Mouse (Mus musculus) A20 (cell line): ENCODE measurements around the gene Elobl.

Source experiments
- DNase-seq: peaks from one replicate; pipeline ENCODE4 v3.0.0-alpha.2; 2011; ENCODE audit warnings: low read depth, low spot score

Gene Elobl

GRCm38 (mm10) chr11:88988956-88989355, 22.2 kb upstream of the Elobl start:
- no peak for DNase-seq

DNA sequence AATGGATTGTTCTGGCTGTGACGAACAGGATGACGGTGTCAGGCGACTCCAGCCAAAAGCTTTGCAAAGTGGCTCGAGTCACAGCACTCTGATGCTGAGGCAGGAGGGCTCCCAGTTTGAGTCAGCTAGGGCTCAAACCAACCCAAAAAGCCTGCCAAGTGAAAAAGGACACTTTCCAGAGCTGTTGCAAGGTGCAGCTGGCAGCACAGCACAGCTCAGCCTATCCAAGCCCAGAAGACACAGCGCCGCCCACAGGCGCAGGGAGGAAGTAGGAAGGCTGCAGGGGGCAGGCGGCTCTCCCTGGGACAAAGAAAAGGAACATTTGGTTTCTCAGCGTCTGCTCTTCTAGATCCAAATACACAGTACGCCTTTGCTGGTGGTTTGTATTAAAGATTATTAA, 19.9 kb upstream of the Elobl start:
- DNase-seq, result no peak

DNA sequence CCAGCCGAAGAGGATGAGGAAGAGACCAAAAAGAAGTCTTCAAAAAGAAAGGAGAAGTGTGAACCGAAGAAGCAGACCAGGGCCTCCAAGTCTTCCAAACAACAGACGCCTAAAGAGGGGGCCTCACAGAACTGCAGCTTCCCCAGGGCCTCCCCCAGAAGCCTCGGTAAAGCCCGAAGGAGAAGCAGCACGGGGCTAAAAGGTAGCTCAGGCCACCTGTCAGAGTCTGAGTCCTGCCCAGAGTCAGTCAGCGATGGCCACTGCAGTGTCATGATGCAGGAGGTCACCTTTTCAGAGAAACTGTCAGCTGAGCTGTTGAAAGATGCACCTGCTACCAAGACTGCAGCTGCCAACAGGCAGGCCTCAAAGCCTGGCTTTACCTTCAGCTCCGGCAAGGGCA, 14.6 kb upstream of the Elobl start:
- peak; percentile 73 for DNase-seq

DNA sequence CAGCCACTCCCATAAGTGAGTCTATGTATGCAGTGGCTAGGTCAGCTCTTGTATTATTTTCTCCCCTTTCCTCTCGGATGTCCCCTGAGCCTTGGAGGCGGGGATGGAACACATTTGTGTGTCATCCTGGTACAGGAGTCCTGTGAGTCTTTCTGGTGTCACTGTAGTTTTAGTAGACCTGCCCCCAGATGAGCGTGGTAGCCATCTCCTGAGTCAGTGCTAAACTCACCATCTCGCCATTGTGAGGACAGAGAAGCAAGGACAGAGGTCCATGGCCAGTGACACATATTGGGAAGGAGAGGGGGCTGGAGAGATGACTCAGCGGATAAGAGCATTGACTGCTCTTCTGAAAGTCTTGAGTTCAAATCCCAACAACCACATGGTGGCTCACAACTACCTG, 10.5 kb upstream of the Elobl start:
- DNase-seq, result no peak

DNA sequence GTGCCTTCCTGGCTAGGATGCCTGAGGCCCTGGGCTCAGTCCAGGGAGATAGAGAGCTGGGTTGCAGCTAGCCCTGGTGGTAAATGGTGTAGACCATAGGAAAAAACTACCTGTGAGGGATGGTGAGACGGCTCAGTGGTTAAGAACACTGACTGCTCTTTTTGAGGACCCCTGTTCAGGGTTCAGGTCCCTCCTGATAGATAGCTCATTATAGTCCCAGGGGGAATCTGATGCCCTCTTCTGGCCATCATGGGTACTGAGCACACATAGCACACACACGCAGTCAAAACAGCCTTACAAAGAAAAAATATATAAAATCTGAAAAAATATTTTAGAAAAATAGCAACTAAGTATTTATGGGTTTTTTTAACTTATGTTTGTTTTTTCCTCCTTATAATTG, 9.6 kb upstream of the Elobl start:
- peak; percentile 71 for DNase-seq

DNA sequence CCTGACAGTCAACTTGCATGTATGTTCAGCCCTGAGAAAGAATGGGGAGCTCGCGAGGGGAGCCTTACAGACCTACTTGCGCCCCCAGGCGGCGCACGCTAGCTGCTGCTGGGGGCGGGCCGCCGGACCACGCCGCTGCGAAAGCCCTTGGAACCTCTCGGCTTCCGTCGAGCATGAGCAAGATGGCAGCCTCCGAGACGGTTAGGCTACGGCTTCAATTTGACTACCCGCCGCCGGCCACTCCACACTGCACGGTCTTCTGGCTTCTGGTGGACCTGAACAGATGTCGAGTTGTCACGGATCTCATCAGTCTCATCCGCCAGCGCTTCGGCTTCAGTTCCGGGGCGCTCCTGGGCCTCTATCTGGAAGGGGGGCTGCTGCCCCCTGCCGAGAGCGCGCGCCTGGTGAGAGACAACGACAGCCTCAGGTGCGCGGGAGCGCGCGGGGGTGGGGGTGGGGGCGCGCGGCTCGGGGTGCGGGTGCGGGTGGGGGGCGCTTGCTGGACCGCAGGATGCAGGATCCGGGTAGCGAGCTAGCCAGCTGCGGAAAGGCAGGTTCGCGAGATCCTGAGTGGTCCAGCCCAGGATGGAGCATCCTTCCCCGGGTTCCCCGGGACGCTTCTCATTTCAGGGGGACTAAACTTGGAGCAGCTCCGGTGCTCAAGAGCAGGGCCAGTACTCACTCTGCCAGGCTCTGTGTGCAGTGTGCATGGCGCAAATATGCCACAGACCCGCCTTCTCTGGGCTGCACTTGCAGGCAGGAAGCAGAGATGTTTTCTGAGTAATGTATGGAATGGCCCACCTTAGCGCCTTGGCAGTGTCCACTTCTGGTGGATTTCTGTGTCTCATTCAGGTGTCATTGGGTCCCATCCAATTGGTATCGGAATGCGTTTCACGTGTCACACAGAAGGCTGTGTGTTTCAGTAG, 7.3 kb upstream of the Elobl start:
- DNase-seq, result peak; percentile 95

DNA sequence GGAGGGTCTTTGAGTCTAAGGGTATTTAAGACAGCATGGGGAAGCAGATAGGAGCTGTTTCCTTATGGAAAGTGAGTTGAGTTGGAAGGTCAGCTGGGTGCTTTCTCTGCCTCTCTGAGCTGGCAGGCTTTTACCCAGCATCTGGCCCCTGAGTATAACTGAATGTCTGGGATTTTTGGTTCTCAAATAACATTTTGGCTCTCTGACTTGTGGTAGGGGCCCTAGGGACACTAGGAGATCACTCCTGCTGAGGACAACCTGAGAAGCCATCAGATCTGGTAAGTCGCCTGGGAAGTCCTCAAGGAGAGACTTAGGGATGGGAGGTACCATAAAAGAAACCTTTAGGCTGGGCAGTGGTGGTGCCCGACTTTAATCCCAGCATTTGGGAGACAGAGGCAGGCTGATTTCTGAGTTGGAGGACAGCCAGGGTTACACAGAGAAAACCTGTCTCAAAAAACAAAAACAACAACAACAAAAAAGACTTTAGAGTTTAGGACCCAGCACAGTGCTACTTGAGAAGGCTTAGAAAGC, 3.5 kb upstream of the Elobl start, which contains the start of gene Coil:
Gene Coil, plus strand, starts transcription at position 51 of the 531 bp plus-strand sequence.
- DNase-seq, result no peak

GRCm38 (mm10) chr11:88958851-88959250, 7.9 kb downstream of the Elobl start:
- DNase-seq, result no peak

- DNase-seq, result peak; percentile 96
Observed at GRCm38 (mm10) chr11:88955217-88955969, 11.3 kb downstream of the Elobl start, which contains the start of gene Scpep1. Gene Scpep1, minus strand, starts transcription at chr11:88955465.

GRCm38 (mm10) chr11:88954803-88955202, 11.9 kb downstream of the Elobl start:
- DNase-seq, result peak; percentile 82

DNA sequence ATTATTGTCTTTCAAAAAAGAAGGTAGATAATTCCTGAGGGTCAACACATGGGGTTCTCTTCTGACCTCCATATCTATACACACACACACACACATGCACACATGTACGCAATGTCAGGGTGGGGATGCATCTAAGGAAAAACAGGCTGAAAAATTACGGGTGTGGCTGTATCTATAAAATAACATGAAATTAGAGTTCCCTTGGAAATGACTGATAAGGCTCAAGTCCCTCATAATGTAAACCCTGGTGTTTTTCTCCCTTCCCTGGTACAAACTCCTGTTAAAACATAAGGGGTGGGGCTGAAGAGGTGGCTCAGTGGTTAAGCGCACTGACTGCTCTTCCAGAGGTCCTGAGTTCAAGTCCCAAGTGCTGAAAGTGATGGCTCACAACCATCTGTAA, 13.1 kb downstream of the Elobl start:
- DNase-seq, result no peak

GRCm38 (mm10) chr11:88952117-88952516, 14.6 kb downstream of the Elobl start:
- DNase-seq, result peak; percentile 35

DNA sequence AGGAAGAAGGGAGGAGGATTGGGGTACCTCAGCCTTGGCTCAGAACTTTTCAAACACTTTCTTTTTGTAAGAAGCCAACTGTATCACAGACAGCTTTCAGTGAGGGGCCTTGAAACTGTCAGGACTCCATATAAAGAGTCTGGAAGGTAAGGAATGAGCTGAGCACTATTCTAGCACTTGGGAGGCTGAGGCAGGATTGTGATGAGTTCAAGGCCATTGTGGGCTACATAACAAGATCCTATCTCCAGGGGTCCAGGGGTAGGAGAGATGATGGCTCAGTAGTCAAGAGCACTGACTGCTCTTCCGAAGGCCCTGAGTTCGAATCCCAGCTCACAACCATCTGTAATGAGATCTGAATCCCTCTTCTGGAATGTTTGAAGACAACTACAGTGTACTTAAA, 15.2 kb downstream of the Elobl start:
- DNase-seq, result no peak

GRCm38 (mm10) chr11:88950640-88951250, 16.0 kb downstream of the Elobl start:
- peak; percentile 24 for DNase-seq

GRCm38 (mm10) chr11:88949802-88950639, 16.7 kb downstream of the Elobl start:
- peak; percentile 69 for DNase-seq

DNA sequence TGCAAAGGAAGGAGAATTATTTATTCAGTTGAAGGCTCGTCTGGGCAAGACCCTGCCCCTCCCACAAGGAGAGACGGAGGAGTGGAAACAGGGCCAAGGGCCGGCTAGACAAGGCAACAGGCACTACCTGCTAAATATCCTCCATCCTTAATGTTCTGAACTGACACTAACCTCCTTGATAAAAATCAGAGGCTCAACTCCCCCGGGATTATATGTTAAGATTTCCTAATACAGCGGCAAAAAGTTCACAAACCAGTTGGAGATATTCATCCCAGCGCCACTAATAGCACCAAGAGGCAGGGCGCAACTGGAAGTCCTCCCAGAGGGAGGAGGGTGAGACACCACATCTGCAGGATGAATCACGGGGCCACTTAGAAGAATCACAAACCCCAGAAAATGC, 17.8 kb downstream of the Elobl start:
- DNase-seq, result no peak

DNA sequence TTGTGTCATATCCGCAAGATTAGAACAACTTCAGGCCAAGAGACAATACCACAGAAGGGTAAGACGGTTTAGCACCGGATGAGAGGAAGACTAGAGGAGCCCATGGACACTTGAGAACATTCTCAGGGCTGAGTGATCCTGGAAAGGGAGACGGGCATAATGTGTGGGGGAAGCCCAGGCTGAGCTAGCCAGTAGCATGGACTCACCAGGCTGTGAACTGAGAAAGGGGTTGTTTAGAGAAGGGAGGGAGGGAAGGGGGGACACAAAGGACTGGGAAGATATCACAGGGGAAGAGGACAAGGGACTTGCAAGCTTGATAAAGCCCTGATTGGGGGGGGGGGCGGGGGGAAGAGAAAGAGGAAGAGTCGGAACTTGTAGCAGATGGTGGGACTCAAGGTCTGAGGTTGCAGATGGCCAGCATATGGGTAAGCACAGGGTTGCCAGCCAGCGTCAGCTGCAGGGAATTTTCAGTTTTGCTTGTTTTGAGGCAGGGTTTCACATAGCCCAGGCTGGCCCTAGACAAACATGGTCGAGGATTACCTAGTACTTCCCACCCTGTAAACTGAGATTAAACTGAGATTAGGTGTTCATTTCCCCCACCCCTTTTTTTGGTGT, 20.7 kb downstream of the Elobl start:
- DNase-seq, result no peak

DNA sequence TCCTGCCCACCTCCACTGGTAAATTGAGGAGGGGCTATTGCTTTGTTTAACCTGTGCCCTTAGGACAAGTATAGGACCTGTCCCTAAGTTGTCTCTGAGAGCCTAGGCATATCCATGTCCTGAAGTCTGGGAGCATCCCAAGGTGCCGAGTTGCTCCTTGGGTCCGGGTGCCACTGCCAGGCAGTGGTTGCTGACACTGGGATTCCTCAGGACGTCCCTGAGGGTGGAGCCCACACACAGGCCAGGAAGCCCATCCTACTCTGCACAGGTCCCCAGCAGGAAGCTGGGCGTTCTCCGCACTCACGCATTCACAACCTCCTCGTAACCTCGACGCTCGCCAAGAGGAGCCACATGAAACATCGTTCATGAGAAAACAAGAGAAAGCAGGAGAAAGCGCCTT, 25.2 kb downstream of the Elobl start:
- no peak for DNase-seq

DNA sequence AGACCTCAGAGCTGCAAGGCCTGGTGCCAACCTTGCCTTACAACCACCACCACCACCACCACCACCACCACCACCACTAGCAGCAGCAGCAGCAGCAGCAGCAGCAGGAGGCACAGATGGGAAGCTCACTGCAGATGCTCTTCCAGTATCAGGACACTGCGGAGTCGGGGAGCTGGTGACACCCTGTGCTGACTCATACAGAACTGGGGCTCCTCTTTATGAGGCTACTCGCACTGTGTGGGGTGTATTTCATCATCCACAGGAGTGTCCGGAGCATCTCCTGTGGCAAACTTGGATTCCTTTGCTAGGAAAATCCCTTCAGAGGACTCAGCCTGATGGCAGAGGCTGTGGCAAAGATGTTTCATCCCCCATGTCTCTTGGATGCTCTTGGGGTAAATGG, 27.1 kb downstream of the Elobl start:
- no peak for DNase-seq

- DNase-seq, result peak; percentile 11
Observed at GRCm38 (mm10) chr11:88938770-88939169, 28.0 kb downstream of the Elobl start.

- no peak for DNase-seq
Observed at GRCm38 (mm10) chr11:88937886-88938285, 28.8 kb downstream of the Elobl start.
